Mouse (Mus musculus): ENCODE data around the gene Pef1.

Gene Pef1

DNA sequence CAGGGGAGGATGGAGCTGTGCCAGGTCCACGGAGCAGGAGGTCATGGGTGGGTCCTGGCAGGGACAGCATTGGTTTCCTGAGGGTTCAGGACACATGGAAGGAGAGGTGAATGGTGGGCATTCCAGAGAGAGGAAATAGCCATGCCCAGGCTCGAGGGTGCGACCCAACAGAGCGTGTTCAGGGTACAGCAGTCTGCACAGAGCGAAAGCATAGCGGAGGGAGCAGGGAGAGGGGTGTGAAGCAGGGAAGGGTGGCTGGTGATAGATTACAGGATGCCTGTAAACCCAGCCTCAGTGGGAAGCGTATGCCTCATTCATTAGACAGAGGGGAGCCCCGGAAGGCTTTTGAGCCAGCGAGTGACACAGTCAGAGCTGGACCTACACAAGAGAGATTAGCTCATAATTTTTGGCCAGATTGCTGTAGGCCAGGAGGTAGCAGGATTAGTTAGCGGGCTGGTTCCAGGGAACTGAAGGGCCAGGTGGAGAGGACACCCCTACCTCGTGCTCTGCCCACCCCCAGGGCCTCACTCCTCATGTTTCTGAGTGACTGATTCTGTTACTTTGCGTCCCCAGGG, 17.0 kb upstream of the Pef1 start:
- in situ Hi-C loops (cut with MboI; ENCODE audit: low sequenced_read_pairs): loop anchor here (25.0 kb wide), 1 partner anchor 373 kb away; no protein-coding TSS in a partner anchor

DNA sequence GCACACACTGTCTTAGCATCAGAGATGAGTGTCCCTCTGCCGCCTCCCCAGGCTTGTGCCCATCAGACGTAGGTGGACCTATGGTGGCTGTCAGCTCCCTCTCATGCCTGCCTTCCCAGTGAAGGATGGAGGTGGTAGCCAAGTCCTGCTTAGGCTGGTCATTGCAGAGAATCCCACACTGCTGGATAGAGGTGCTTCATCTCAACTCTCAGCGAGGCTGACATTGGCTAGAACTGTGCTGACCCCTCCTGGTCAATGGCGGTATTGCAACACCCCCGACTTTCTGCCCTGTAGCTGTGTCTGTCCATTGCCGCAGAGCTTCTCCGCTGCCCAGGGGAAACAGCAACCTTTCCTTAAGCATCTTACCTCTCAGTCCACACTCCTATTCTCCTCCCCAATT, 15.1 kb upstream of the Pef1 start:
- in situ Hi-C loops (cut with MboI; ENCODE audit: low sequenced_read_pairs): loop anchor here (25.0 kb wide), 1 partner anchor 375 kb away; no protein-coding TSS in a partner anchor

DNA sequence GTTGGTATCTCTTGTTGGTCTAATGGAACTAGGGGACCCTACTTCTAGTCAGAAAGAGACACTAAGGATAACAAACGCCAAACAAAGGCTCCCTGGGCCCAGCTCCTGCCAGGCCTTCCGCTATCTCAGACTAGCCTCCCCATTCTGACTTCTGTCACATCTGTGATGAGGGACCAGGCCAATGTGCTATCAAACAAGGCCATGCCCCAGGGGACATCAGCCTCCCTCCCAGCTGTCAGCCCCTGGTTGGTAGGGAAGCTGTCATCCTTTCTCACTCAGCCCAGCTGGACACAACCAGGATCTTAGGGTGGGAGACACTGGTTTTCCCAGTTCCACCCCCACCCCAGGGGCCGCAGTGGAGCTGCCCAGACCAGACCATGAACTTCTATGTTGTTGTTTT, 7.2 kb upstream of the Pef1 start:
- in situ Hi-C loops (cut with MboI; ENCODE audit: low sequenced_read_pairs): loop anchor here (10.0 to 25.0 kb wide), 2 partner anchors 130 to 383 kb away; no protein-coding TSS in a partner anchor

DNA sequence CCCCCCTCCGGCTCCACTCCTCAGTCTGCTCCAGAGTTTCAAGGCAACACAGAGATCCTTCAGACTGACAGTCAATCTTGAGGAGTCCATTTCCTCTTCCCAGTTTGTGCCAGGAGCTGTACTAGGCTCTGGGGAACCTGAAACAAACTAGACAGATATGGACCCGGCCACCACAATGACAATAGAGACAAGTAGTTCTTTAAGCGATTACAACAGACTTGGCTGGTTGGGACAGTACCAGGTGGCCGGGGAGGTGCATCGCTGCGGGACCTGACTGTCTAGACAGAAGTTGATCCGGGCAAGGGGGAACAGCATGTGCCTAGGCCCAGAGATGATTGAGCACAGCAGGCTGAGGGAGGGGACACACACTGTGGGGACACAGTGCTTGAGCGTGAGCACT, 1.2 kb upstream of the Pef1 start:
- in situ Hi-C loops (cut with MboI; ENCODE audit: low sequenced_read_pairs): no loop called here

DNA sequence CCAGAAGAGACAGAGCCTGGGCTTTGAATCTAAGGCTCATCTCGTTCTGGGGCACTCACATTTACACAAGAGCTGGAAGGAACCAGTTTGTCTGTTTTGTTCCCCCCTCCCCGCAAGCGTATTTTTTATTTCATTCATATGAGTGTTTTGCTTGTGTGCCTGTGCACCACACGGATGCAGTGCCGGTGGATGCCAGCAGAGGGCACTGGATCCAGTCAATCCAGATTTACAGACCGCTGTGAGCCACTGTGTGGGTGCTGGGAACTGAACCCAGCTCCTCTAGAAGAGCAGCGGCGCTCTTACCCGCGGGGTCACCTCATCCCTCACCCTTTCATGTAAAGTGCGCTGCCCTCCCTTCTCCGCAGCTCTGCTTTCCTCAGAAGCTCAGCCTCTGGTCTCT, 1.3 kb downstream of the Pef1 start:
- in situ Hi-C loops (cut with MboI; ENCODE audit: low sequenced_read_pairs): no loop called here

DNA sequence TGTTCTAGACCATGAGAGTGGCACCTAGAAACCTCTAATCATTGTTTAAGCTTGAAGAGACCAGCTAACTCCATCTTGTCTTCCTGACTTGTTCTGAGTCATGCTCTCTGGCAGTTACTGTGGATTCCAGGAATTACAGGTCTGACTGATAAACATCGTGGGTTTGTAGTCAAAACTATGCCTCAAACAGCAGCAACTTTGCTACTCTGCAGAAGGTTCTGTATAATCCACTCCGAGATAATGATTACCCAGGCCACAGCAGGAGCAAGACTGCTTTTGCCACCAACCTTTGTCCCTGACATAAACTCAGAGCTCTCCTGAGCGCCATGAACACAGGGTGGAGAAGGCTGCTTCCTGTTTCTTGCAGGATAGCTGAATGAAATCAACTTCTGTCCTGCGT, 2.2 kb downstream of the Pef1 start:
- in situ Hi-C loops (cut with MboI; ENCODE audit: low sequenced_read_pairs): no loop called here

DNA sequence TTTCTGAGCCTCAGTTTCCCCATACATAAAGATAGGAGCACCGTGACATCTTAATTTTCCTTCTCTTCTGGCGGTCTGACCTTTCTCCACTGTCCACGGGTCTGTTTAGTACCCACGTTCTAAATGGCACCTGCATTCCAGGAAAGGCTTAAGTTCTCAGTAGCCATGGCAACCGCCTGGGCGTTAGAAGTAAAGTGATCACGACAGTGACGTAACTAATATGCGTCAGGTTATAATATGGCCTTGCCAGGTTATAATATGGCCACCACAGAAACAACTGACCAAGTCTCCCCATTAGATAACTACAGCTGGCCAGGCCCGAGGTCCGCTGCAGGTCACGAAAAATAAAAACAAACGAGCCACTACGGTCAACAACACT, 4.7 kb downstream of the Pef1 start:
- in situ Hi-C loops (cut with MboI; ENCODE audit: low sequenced_read_pairs): no loop called here

DNA sequence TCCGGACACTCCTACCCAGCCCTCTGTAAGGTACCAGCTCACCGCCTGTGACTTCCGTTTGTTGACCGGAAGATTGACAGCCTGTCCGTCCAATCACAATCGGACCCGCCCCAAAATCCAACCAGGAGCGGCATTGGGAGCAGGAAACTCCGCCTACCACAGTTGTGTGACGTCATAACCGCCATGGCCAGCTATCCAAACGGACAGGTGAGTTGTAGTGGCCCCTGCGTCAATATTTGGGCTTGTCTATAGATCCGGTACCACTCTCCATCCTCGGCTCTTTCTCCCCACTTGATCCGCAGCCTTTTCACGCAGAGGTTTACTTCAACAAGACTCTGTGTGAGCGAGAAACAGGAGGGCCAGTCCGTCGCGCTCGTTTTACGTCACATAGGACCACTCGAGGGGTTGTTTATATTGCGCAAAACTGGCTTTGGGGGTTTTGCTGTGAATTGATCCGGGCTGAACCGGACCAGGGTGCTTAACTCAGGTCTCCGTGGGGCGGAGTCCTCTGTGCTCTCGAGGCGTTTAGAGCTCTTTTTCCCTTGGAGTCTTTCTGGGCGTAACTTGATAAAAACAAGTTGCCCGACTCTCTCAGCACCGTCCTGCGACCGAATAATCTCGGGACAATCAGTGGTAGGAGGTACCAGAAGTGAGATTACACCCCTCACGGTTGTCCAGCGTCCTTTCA, 5.2 kb downstream of the Pef1 start:
- in situ Hi-C loops (cut with MboI; ENCODE audit: low sequenced_read_pairs): no loop called here

DNA sequence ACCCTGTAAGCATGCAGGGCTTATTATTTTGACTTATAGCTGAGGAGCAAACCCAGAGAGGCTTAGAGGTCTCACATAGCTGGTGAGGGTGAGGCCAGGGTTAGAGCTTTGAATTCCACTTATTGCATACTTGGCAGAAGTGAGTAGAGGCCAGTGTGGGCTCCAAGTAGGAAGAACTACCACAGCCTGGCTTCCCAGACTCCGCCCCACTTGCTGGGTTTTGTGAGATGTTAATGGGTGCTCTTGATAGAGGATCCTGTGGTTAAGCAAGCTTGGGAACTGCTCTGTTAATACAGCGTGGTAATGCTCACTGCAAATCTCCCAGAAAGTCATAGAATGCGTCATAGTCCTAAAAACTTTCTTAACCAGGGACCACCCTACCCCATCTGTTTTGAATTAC, 6.6 kb downstream of the Pef1 start:
- in situ Hi-C loops (cut with MboI; ENCODE audit: low sequenced_read_pairs): no loop called here

DNA sequence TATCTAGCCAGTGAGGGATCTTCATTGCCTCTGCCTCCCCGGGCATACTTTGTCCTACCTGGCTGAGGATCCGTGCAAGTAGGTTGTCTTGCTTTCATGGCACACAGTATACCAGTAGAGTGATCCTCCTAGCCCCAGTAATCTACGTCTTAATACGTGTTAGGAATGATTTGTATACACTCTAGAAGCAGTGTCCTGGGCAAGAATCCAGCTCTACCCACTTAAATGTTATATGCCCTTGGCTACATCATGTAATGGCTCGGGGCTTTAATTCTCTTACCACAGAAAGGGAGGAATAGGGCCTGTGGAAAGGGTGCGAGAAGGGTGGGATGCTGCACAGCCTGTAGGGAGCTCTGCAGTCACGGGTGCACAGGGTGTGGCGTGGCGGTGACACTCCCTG, 7.3 kb downstream of the Pef1 start:
- in situ Hi-C loops (cut with MboI; ENCODE audit: low sequenced_read_pairs): no loop called here

DNA sequence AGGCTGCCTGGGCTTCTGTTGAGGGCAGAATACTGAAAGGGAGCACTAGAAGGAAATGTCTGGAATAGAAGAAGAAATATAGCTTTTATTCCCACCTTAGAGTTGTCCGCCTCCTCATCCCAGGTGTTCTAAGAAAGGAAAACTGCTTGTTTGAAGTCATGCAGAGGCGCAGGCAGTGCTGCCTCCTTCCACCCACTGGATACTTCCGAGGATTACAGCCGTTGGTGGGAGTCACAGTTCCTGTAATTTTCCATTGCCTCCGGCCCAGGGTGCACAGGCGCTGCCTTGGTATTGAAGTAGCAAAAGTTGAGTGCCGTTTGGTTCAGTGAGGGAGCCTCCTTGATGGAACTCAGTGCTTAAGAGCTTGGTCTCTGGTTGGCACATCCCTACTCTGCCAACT, 7.7 kb downstream of the Pef1 start:
- in situ Hi-C loops (cut with MboI; ENCODE audit: low sequenced_read_pairs): no loop called here

DNA sequence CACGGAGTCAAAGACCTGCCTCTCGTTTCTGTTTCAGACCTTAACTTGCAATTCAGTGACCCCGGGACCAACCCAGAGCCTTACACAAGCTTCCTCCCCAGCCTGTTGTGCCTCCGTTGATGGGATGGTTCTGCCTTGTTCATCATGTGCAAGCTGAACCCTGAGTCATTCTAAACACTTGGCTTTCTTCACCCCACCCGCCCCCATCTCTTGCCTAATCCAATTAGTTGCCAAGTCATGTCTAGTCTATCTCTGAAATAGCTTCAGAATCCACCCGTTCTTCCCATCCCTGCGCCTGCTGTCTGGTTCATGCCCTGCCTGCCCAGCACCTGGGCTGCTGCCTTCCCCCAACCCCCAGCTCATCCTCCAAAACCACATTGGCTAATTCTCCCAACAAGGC, 9.9 kb downstream of the Pef1 start:
- in situ Hi-C loops (cut with MboI; ENCODE audit: low sequenced_read_pairs): no loop called here

DNA sequence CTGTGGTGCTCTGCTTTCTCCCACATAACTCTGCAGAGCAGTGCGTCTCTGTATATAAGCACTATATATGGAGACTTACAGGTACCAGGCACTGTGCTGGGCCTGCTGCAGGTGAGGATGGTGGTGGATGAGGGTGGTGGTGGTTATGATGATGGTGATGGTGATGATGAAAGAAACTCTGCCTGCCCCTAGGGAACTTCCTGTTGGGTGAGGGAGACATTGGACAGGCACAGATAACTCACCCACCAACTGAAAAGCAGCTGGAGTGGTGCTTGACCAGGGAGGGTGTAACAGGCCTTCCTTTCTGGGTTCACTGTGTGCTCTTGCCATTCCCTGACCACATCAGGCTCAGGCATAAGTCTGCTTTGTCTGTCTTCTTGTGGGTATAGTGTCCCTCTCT, 10.4 kb downstream of the Pef1 start:
- in situ Hi-C loops (cut with MboI; ENCODE audit: low sequenced_read_pairs): no loop called here

DNA sequence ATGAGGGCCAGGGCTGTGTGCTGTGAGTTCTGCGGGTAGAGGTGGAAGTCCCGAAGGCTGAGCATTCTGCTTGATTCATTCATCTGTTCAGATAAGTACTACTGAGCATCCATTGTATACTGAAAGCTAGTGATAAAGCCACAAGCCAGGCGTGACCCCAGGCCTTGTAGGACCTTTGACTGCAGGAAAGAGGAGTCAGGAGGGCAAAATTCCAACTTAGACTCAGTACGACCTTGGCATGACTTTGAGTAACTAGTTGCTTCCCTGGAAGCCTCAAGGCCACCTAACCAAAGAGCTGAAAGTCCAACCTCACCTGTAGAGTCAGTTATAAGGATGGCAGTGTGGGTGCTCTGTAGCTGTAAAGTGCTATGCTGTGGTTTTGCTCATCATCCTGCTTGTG, 18.4 kb downstream of the Pef1 start:
- in situ Hi-C loops (cut with MboI; ENCODE audit: low sequenced_read_pairs): no loop called here

DNA sequence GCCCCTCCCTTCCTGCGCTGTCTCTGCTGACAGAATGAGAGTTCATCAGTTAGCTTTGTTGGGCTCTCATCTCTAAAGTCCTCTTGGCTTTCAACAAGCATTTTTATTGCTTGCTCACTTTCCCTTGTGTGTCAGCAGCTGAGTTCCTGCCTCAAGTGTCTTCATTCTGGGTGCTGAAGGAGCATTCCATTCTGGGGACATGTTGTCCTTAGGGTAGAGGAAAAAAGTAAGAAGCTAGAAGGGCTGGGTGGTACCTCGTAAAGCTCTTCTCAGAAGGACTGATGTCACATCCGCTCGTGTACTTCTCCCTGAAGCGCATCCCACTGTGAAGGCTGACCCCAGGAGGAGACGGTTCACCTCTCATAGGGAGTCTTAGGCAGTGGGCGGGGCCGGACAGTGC, 19.2 kb downstream of the Pef1 start:
- in situ Hi-C loops (cut with MboI; ENCODE audit: low sequenced_read_pairs): no loop called here

DNA sequence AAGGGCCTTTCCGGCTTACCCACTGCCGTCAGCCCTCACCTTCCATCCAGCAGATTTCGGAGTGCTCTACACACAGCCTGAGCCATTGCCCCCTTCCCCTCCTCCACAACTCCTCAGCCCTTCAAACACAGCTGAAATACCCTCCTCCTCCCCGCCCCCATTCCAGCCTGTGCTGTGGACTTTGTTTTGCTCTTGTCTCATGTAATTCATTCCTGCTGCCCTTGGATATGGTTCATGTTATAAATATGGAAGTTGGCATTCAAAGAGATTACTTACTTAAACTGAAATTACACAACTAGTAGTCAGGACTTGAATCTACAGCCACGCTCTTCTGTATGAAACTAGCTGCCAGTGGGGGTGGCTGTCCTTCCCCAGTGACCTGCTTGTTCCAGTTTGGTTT, 20.7 kb downstream of the Pef1 start:
- in situ Hi-C loops (cut with MboI; ENCODE audit: low sequenced_read_pairs): no loop called here

DNA sequence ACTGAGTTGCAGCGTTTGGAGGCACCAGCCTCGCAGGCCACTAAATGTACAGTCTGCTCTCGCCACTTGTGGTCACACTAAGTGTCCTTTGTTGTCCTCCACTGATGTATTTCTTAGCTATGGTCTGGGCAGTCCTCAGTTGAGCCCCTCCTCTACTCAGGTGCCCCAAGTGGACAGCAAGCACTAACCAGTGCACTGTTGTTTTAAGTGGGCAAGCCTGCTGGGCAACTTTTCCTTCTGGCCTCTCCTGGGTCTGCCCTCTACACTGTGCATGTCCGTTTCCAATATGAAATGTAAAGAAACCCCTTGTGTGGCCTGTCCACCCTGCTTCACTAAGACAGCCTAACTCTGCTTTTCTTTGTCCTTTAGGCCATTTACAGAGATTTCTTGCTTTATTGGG, 21.8 kb downstream of the Pef1 start:
- in situ Hi-C loops (cut with MboI; ENCODE audit: low sequenced_read_pairs): no loop called here

DNA sequence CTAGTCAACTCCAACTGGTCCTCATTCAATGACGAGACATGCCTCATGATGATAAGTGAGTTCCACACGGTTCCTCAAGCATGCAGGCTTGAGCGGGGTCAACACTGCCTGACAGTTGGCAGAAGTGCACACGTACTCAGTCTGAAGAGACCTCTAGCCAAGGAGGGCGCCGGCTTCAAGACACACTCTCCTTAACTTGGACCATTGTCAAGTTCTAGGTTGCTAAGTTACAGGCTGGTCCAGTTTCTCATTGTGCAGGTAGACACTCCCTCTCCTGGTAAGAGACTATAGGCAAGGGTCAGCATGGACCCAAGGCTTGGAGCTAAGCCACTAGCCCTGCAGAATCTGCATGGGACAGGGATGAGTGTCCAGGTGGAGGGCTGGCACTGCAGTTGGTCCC, 22.8 kb downstream of the Pef1 start:
- in situ Hi-C loops (cut with MboI; ENCODE audit: low sequenced_read_pairs): no loop called here

DNA sequence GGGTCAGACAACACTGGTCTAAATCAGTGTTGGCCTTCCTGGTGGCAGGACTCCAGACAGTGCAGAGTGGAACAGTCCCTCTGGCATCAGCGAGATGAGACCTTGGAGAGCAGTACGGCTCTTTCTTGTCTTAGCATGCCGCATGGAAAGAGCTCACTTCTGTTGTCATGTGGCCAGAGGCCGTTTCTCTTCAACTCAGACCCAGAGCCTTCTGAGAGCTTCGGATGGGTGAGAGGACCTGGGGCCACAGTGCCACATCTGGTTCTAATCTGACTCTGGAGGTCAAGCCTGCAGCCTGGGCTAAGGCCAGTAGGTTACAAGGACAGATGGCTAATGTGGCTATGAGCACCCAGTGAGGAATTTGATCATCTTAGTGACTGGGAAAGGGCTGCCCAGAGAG, 23.6 kb downstream of the Pef1 start:
- in situ Hi-C loops (cut with MboI; ENCODE audit: low sequenced_read_pairs): no loop called here

DNA sequence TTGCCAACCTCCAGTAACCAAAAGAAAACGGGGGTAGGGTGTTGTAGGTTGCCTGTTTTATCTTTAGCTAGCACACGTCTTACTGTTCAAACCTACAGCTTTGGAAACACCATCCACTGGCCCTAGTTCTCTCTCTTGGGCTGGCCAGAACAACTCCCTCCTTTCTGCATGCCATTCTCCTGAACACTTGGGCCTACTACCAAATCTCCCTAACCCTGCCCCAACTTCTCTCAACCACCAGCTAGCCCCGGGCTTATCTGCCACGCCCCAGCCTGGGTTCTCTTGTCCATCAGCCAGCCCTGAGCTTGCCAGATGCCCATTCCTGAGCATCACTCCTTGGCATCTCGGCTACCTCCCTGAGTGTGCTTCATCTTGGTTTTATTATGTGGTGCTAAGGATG, 26.5 kb downstream of the Pef1 start:
- in situ Hi-C loops (cut with MboI; ENCODE audit: low sequenced_read_pairs): no loop called here

DNA sequence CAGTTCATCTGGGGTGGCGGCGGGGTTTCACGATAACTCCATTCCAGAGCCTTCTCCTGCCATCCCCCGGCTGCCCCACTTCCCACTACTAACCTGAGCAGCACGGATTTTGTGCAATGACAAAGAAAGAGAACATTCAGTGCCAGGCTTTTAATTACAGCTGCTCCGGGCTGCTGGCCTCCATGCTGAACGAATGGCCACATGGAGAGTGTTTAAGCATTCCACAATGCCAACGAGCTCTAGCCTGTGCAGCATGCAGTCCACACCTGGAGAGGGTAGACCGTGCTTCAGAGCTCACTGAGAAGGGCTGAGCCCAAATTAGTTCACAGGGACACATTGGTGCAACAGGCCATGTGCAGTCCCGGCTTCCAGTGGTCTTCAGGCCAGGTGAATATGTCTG, 27.7 kb downstream of the Pef1 start:
- in situ Hi-C loops (cut with MboI; ENCODE audit: low sequenced_read_pairs): no loop called here

DNA sequence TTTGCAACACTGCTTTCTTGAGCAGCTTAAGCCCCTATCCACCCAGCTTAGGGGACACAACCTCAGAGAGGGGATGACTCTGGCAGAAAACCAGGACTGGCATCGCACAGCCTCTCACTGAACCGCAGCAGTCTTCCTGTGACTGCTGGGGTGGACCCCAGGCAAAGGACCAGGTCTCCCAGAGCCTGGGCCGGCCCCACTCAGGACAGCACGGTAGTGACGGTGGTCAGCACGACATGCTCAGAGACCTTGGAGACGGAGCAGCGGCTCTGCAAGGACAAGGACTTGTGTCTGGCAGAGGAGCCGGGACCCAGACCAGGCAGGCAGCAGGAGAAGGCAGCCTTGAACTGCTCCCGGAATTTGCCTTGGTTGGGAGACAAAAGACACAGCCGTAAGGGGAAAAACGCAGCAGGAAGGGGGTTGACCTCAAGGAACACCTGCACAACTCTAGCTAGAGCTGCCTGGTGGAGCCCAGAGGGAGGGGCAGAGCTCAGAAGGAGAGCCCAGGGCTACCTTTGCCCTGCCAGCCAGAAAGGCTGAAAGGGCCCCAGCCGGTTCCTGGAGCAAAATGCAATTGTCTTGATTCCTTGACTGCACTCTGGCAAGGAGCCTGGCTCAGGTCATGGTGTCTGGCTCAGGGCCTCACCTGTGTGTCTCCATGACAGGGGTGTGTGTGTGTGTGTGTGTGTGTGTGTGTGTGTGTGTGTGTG, 28.4 kb downstream of the Pef1 start:
- in situ Hi-C loops (cut with MboI; ENCODE audit: low sequenced_read_pairs): no loop called here

Data from CH12F3 (cell line).